Mouse (Mus musculus) G1E (cell line): ENCODE data around the gene Pitx3. TPM values are rescaled to one million over a fixed set of nuclear protein-coding genes. Genes with fewer than 3 reads are reported as not detected.

ENCODE experiments used
- ATAC-seq: 2 replicates; pipeline ENCODE4 v1.8.0; 2016; ENCODE audit warnings: mild to moderate bottlenecking; ENCODE audit not compliant: insufficient number of reproducible peaks, poor library complexity, low FRiP score, severe bottlenecking; ENCODE audit errors: extremely low read depth
- DNase-seq: peaks from one replicate; pipeline ENCODE4 v3.0.0; 2012; ENCODE audit warnings: low spot score
- H3K27me3 ChIP-seq: 2 replicates; pipeline ENCODE4 v1.6.1; 2012; ENCODE audit warnings: mild to moderate bottlenecking, low read length, inconsistent platforms; ENCODE audit not compliant: insufficient read depth
- H3K36me3 ChIP-seq: replicated peaks from 2 replicates; pipeline ENCODE3; 2012; ENCODE audit warnings: mild to moderate bottlenecking, inconsistent platforms
- H3K4me1 ChIP-seq: 2 replicates; pipeline ENCODE4 v1.6.1; 2012; ENCODE audit warnings: low read depth, low read length, inconsistent platforms, mixed read lengths; ENCODE audit not compliant: insufficient read depth
- H3K4me3 ChIP-seq: 2 replicates; pipeline ENCODE4 v1.5.1; 2012; ENCODE audit warnings: low read depth, mild to moderate bottlenecking, inconsistent platforms, low read length, moderate library complexity, mixed read lengths
- H3K9me3 ChIP-seq: replicated peaks from 2 replicates; pipeline ENCODE4 v1.6.1; 2012; ENCODE audit warnings: inconsistent platforms
- CTCF ChIP-seq: IDR thresholded peaks from 2 replicates; pipeline ENCODE4 v1.5.1; 2012; ENCODE audit warnings: low read depth, low read length, inconsistent platforms, mixed read lengths
- GATA1 ChIP-seq: IDR thresholded peaks from 2 replicates; pipeline ENCODE4 v1.6.1; 2012; ENCODE audit warnings: borderline replicate concordance, low read length, inconsistent platforms, mixed read lengths
- GATA2 ChIP-seq: IDR thresholded peaks from 2 replicates; pipeline ENCODE4 v1.6.1; 2012; ENCODE audit warnings: low read depth, low read length, inconsistent platforms, borderline replicate concordance
- POLR2AphosphoS5 ChIP-seq: IDR thresholded peaks from 2 replicates; pipeline ENCODE4 v1.6.1; 2012; ENCODE audit warnings: low read depth, low read length, inconsistent platforms; ENCODE audit not compliant: insufficient replicate concordance
- TAL1 ChIP-seq: conservative IDR thresholded peaks from 2 replicates; pipeline ENCODE4 v1.6.1; 2012; ENCODE audit warnings: low read depth, low read length, inconsistent platforms, mixed read lengths
- polyA plus RNA-seq: library from polyadenylated mRNA; stranded (reverse); fragments of >175 nt; gene quantifications from 2 replicates; pipeline ENCODE4 v1.2.3, GENCODE M21; 2012
- total RNA-seq, 2 experiments: library from RNA; stranded (forward) in 1 of 2; stranded (reverse) in 1 of 2; fragments of 200-1000 nt in 1 of 2; fragments of >200 nt in 1 of 2; fragmentation: Nextera tagmentation in 1 of 2; gene quantifications; 2 replicates each; pipeline ENCODE4 v1.2.3; 2014 to 2017

Gene Pitx3
- total and polyA plus RNA-seq, 3 experiments = not detected

DNA sequence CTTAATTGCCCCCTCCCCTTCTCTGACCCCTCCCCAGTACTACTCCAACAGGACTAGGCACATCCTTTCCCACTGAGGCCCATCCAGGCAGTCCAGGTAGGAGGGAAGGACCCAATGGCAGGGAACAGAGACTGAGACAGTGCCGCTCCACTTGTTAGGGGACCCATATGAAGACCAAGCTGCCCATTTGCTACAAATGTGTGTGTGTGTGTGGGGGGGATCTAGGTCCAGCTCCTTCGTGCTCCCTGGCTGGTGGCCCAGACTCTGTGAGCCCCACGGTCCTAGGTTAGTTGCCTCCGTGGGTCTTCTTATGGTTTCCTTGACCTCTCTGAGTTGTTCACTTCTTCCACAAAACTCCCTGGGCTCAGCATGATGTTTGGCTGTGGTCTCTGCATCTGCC is 21.8 kb downstream of the Pitx3 start:
- no peaks in the 10 kb centered on the region for H3K36me3 ChIP-seq
- DNase-seq = no peak
- no peaks in the 10 kb centered on the region for H3K9me3 ChIP-seq
- peaks cover 5% of the 10 kb centered on the region for H3K27me3 ChIP-seq
- H3K4me3 ChIP-seq = no peak overlapping the region
- ATAC-seq = no peak
- H3K4me1 ChIP-seq = no peaks in the 10 kb centered on the region
- TF ChIP-seq TAL1 (no peak), CTCF (no peak)

- no peak for ATAC-seq
- Histone ChIP-seq H3K36me3 (no peaks in the 10 kb centered on the region), H3K4me3 (no peak overlapping the region), H3K4me1 (no peaks in the 10 kb centered on the region), H3K27me3 (peaks cover 5% of the 10 kb centered on the region), H3K9me3 (no peaks in the 10 kb centered on the region)
- DNase-seq = no peak
- TF ChIP-seq TAL1 (no peak), CTCF (no peak), GATA2 (no peak), GATA1 (no peak), POLR2AphosphoS5 (no peak)
These were observed 23.5 kb downstream of the Pitx3 start for GRCm38 (mm10) chr19:46124651-46125050.

- H3K4me1 ChIP-seq = no peaks in the 10 kb centered on the region
- no peaks in the 10 kb centered on the region for H3K9me3 ChIP-seq
- ATAC-seq = no peak
- peaks cover 9% of the 10 kb centered on the region for H3K27me3 ChIP-seq
- TF ChIP-seq CTCF = no peak
- TF ChIP-seq POLR2AphosphoS5 = no peak
- no peak for TF ChIP-seq GATA1
- TF ChIP-seq GATA2 = no peak
- no peak for TF ChIP-seq TAL1
- H3K4me3 ChIP-seq = no peak overlapping the region
- DNase-seq = no peak
- H3K36me3 ChIP-seq = no peaks in the 10 kb centered on the region
These were observed 24.2 kb downstream of the Pitx3 start for GRCm38 (mm10) chr19:46123876-46124275.

GRCm38 (mm10) chr19:46120872-46121271 is 27.3 kb downstream of the Pitx3 start:
- no peaks in the 10 kb centered on the region for H3K36me3 ChIP-seq
- no peaks in the 10 kb centered on the region for H3K4me1 ChIP-seq
- TF ChIP-seq CTCF (no peak), POLR2AphosphoS5 (no peak), GATA1 (no peak), TAL1 (no peak), GATA2 (no peak)
- DNase-seq (no peak), ATAC-seq (no peak)
- H3K9me3 ChIP-seq = no peaks in the 10 kb centered on the region
- H3K27me3 ChIP-seq = 0 out of 2 replicates have a peak, but pooled peaks cover 4% of the 10 kb centered on the region
- H3K4me3 ChIP-seq = no peak overlapping the region

- Histone ChIP-seq H3K4me3 (no peak overlapping the region), H3K9me3 (no peaks in the 10 kb centered on the region), H3K4me1 (no peaks in the 10 kb centered on the region), H3K27me3 (0 out of 2 replicates have a peak, but pooled peaks cover 4% of the 10 kb centered on the region), H3K36me3 (no peaks in the 10 kb centered on the region)
- ATAC-seq (no peak), DNase-seq (no peak)
- TF ChIP-seq TAL1 = no peak
- TF ChIP-seq POLR2AphosphoS5 = no peak
- no peak for TF ChIP-seq CTCF
- no peak for TF ChIP-seq GATA2
- no peak for TF ChIP-seq GATA1
These were observed 28.7 kb downstream of the Pitx3 start for GRCm38 (mm10) chr19:46119458-46119857.

- Histone ChIP-seq H3K36me3 (no peaks in the 10 kb centered on the region), H3K9me3 (no peaks in the 10 kb centered on the region), H3K4me1 (peaks cover 2% of the 10 kb centered on the region; the same call in 1 of the 2 replicates), H3K4me3 (no peak overlapping the region), H3K27me3 (peaks cover 22% of the 10 kb centered on the region)
- no peak for TF ChIP-seq POLR2AphosphoS5
- no peak for TF ChIP-seq CTCF
- no peak for TF ChIP-seq TAL1
- no peak for TF ChIP-seq GATA1
- no peak for TF ChIP-seq GATA2
- DNase-seq (no peak), ATAC-seq (no peak)
These were observed 33.5 kb downstream of the Pitx3 start for GRCm38 (mm10) chr19:46114617-46115016.

- Histone ChIP-seq H3K9me3 (no peaks in the 10 kb centered on the region), H3K4me1 (peaks cover 9% of the 10 kb centered on the region; the same call in 1 of the 2 replicates), H3K4me3 (no peak overlapping the region), H3K36me3 (no peaks in the 10 kb centered on the region), H3K27me3 (peaks cover 30% of the 10 kb centered on the region)
- TF ChIP-seq GATA1 = no peak
- no peak for TF ChIP-seq POLR2AphosphoS5
- TF ChIP-seq CTCF = no peak
- no peak for TF ChIP-seq GATA2
- TF ChIP-seq TAL1 = no peak
- no peak for DNase-seq
- ATAC-seq = no peak
These were observed 37.3 kb downstream of the Pitx3 start for GRCm38 (mm10) chr19:46110781-46111180.
